Mouse (Mus musculus) frontal cortex, postnatal 36 days (tissue): ENCODE data around the gene Scgb2b7.
"Not testable (repeated sequence)": the region's sequence is repeated elsewhere in the genome, so short reads cannot be mapped to it uniquely, and the experiment has no call there.

ENCODE experiments used
- DNase-seq, 2 experiments: peaks; one replicate each; pipeline ENCODE4 v3.0.0; 2022; ENCODE audit warnings: low spot score in 2 of 2

The Scgb2b7 gene

GRCm38 (mm10) chr7:31705657-31706056 lies at the start of gene Scgb2b7:
Scgb2b7 (minus strand) TSS chr7:31705757.
- not testable (repeated sequence) for DNase-seq

- not testable (repeated sequence) for DNase-seq
These were observed 6.8 kb upstream of the Scgb2b7 start, which contains the start of gene Scgb1b7 for GRCm38 (mm10) chr7:31712365-31712764. Scgb1b7 (plus strand) TSS chr7:31712665.
